Mouse (Mus musculus): Measurements from ENCODE around the gene Zfp607a. TPM values are rescaled to one million over a fixed set of nuclear protein-coding genes. Genes with fewer than 3 reads are reported as not detected.
"Not testable (repeated sequence)": the region's sequence is repeated elsewhere in the genome, so short reads cannot be mapped to it uniquely, and the experiment has no call there.

Gene Zfp607a
- polyA plus RNA-seq, 1 experiment from 2014 or later: 2.2 TPM

- Histone ChIP-seq H3K27ac (no peak overlapping the region), H3K36me3 (peaks cover 30% of the 10 kb centered on the region), H3K9ac (no peak overlapping the region), H3K4me3 (no peak overlapping the region), H3K4me2 (replicated peaks) (no peak overlapping the region), H3K4me1 (no peaks in the 10 kb centered on the region), H3K27me3 (no peaks in the 10 kb centered on the region), H3K9me3 (replicated peaks) (no peaks in the 10 kb centered on the region)
- 98% methylated on average over 4 of the region's 4 CpGs for WGBS
- ATAC-seq (ENCODE audit: low FRiP score): no peak
These were observed 24.4 kb downstream of the Zfp607a start for GRCm38 (mm10) chr7:27881721-27882120.

DNA sequence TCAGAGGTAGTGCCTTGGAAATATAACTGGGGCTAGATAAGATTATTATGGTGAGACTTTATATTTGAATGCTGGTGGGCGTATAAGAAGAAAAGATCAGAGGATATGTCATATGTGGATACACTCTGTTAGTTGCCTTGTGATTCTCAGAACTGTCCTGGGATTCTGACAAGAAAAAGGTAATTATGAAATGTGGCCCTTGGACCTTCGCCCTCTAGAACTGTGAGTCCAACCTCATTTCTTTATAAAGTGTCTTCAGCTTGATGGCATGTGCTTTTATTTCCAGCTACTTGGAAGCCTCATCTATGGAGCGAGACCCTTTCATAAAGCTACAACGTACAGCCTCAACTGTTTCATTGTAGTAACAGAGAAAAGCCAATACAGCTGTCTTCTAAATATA lies 43.3 kb downstream of the Zfp607a start:
- Histone ChIP-seq H3K27ac (no peak overlapping the region), H3K4me2 (replicated peaks) (no peak overlapping the region), H3K36me3 (no peaks in the 10 kb centered on the region), H3K4me1 (no peaks in the 10 kb centered on the region), H3K9me3 (replicated peaks) (peaks cover 13% of the 10 kb centered on the region), H3K4me3 (no peak overlapping the region), H3K9ac (no peak overlapping the region), H3K27me3 (no peaks in the 10 kb centered on the region)
- 89% methylated on average over 4 of the region's 4 CpGs for WGBS
- ATAC-seq (ENCODE audit: low FRiP score): no peak

DNA sequence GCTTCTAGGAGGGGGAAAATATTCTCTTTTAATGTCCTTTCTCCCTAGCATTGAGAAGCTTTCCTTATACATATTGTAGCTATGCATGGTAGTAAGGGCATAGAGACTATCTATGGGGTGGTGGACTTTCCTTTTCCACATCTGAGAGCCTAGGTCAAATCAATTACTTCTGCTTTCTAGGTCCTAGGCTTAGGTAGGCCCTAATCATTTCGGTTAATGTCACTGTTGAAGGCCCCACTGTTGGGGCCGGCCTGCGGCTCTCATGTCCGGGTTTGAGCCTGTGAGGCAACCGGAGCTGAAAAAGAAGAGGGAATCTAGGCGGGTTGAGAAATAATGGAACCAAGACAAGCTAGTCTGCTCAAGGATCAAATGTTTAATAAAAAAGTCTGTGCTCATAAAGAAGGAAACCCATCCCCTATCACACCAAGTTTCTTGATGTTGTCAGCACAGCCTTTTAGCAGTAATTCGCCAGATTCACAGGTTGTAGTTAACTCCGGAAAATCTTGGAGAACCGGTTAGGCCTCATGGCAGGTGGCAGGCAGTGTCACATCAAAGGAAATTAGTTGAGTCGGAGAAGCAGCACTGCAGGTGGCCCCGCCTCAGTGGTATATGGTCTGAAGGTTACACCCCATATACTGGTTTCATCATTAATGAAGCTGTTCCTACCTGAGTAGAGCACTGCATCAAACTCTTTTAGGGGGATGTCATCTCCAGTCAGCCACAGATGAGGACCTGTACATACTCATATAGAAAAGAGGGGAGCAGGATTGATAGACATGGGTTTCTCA lies 47.9 kb downstream of the Zfp607a start:
- no peak overlapping the region for H3K9ac ChIP-seq
- H3K27ac ChIP-seq: no peak overlapping the region
- no peaks in the 10 kb centered on the region for H3K27me3 ChIP-seq
- no peak overlapping the region for H3K4me3 ChIP-seq
- no peak overlapping the region for H3K4me2 ChIP-seq (replicated peaks)
- peaks cover 17% of the 10 kb centered on the region; the same call in 1 of the 2 replicates for H3K9me3 ChIP-seq (replicated peaks)
- WGBS: 73% methylated on average over 11 of the region's 11 CpGs
- no peaks in the 10 kb centered on the region for H3K4me1 ChIP-seq
- H3K36me3 ChIP-seq: peaks cover 18% of the 10 kb centered on the region
- no peak for ATAC-seq (ENCODE audit: low FRiP score)

DNA sequence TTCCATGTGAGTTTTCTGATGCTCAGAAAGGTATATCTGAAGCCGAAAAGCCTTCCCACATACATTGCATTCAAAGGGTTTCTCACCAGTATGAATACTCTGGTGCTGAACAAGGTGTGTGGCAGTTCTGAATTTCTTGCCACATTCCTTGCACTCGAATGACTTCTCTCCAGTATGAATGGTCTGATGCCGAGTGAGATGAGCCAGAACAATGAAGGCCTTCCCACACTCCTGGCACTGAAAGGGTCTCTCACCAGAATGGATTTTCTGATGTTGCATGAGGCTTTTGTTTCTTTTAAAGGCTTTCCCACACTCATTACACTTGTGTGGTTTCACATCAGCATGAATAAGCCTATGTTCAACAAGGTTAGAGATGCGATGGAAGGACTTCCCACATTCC lies 53.6 kb downstream of the Zfp607a start:
- not testable (repeated sequence) for H3K4me3 ChIP-seq; ATAC-seq (ENCODE audit: low FRiP score); H3K27ac ChIP-seq; H3K27me3 ChIP-seq; H3K4me1 ChIP-seq; H3K4me2 ChIP-seq (replicated peaks); H3K9ac ChIP-seq
- 71% methylated on average over 3 of the region's 4 CpGs for WGBS
- H3K9me3 ChIP-seq (replicated peaks): peaks cover 13% of the 10 kb centered on the region
- H3K36me3 ChIP-seq: peaks cover 47% of the 10 kb centered on the region

DNA sequence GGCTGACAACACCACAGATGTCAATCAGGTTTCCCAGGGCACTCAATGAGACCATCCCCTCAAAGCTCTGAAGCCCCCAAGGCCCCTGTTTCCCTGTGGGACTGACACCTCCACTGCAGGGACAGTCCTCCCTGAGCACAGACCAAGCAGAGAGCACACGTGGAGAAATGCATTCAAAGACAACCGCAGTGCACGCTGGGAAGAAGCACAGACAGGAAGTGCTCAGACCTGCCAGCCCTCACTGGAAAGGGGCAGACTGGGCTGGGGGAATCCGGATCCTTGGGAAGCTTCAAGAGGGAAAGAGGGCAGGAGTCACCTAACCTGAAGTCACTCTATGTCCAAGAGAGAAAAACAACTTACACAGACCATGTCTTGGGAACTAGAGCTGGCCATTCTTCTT lies 69.7 kb downstream of the Zfp607a start:
- not testable (repeated sequence) for H3K9me3 ChIP-seq (replicated peaks); H3K4me1 ChIP-seq; H3K4me3 ChIP-seq; H3K4me2 ChIP-seq (replicated peaks); H3K9ac ChIP-seq; H3K27me3 ChIP-seq; H3K27ac ChIP-seq; ATAC-seq (ENCODE audit: low FRiP score)
- WGBS: 43% methylated on average over 4 of the region's 4 CpGs
- H3K36me3 ChIP-seq: peaks cover 23% of the 10 kb centered on the region

DNA sequence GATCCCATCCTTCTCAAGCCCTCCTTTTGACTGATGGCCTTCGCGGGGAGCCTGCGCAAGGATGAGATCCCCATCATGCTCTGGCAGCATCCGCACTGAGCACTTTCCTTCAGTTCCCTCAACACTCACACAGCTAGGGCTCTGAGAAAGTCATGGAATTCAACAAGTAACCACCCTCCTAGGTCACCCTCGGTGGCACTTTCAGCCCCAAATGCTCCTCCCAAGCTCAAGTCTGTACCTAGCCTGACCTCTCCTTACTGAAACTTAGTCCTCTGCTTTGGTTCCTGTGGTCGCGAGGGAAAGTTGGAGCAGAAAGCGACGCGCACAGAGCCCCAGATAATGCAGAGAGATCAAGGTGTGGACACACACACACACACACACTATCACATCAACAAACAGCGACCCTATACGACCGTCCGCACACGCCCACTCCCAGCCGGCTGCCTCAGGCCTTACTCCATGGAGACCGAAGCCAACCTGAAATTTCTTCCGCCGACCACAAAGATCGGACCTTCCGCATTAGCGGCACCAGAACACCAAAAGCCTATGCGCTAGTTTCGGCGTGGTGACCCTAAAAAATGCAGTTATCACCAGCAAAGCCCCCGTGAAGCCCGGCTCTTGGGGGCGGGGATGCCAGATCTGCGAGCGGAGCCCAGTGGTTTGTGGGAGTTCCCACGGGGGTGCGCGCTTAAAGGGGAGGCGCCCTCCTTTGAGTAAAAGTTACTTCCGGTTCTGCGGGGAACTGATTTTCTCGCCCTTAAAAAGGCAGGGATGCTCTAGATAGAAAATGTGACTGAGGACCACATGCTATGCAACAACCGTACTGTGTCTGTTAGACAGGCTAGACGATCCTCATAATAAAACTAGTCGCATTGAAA lies 71.7 kb downstream of the Zfp607a start, which contains the start of gene Zfp974:
TSS of gene Zfp974 (minus strand) at position 643 of the 878 bp plus-strand sequence.
- 5% methylated on average over 40 of the region's 40 CpGs for WGBS
- peak within 1 kb of the TSS; percentile 69 for H3K4me3 ChIP-seq
- H3K9me3 ChIP-seq (replicated peaks): no peaks in the 10 kb centered on the region
- H3K4me1 ChIP-seq: peaks cover 10% of the 10 kb centered on the region
- H3K27ac ChIP-seq: peak within 1 kb of the TSS; percentile 67
- peak within 1 kb of the TSS; percentile 87 for H3K4me2 ChIP-seq (replicated peaks)
- peak; percentile 88 for ATAC-seq (ENCODE audit: low FRiP score)
- H3K9ac ChIP-seq: peak within 1 kb of the TSS; percentile 74
- peaks cover 13% of the 10 kb centered on the region for H3K36me3 ChIP-seq
- no peaks in the 10 kb centered on the region for H3K27me3 ChIP-seq

Other genes with a start within 250 kb of the Zfp607a start
- gene Ttc9b, start 203.6 kb upstream of the Zfp607a start, polyA plus RNA-seq (2016; fragmentation: Nextera tagmentation; extraction: Ambion mirVana): 19.7 and 20.4 TPM in 2 replicates
- 18.8 and 19.8 TPM in 2 replicates for gene Map3k10, start 182.9 kb upstream of the Zfp607a start, polyA plus RNA-seq (2016; fragmentation: Nextera tagmentation; extraction: Ambion mirVana)
- 6.9 and 8.7 TPM in 2 replicates for gene Zfp607b, start 168.2 kb upstream of the Zfp607a start, polyA plus RNA-seq (2016; fragmentation: Nextera tagmentation; extraction: Ambion mirVana)
- gene Zfp60, start 126.1 kb upstream of the Zfp607a start, polyA plus RNA-seq (2016; fragmentation: Nextera tagmentation; extraction: Ambion mirVana): 101 and 107 TPM in 2 replicates
- gene Zfp626, start 50.3 kb upstream of the Zfp607a start, polyA plus RNA-seq (2016; fragmentation: Nextera tagmentation; extraction: Ambion mirVana): 2.1 and 2.2 TPM in 2 replicates
- gene Zfp59, start 18.9 kb upstream of the Zfp607a start, polyA plus RNA-seq (2016; fragmentation: Nextera tagmentation; extraction: Ambion mirVana): 11.7 and 12.5 TPM in 2 replicates
- gene Zfp974, start 71.9 kb downstream of the Zfp607a start, polyA plus RNA-seq (2016; fragmentation: Nextera tagmentation; extraction: Ambion mirVana): 15.5 and 17.0 TPM in 2 replicates
- 25.8 and 27.2 TPM in 2 replicates for gene Zfp780b, start 121.6 kb downstream of the Zfp607a start, polyA plus RNA-seq (2016; fragmentation: Nextera tagmentation; extraction: Ambion mirVana)
- gene Zfp850, start 156.6 kb downstream of the Zfp607a start, polyA plus RNA-seq (2016; fragmentation: Nextera tagmentation; extraction: Ambion mirVana): 6.1 and 7.5 TPM in 2 replicates
- 309 and 313 TPM in 2 replicates for gene Psmc4, start 192.6 kb downstream of the Zfp607a start, polyA plus RNA-seq (2016; fragmentation: Nextera tagmentation; extraction: Ambion mirVana)
- gene Fcgbp, start 213.7 kb downstream of the Zfp607a start, polyA plus RNA-seq (2016; fragmentation: Nextera tagmentation; extraction: Ambion mirVana): 0.31 TPM in 1 of 2 replicates, not detected in the other

Measured in hindbrain, embryonic 12.5 days (tissue).